Mouse (Mus musculus) forebrain, embryonic 11.5 days (tissue): Measurements from ENCODE around the gene Mocs2. TPM values are rescaled to one million over a fixed set of nuclear protein-coding genes. Genes with fewer than 3 reads are reported as not detected.

Source experiments
- ATAC-seq: fragments of 200-750 bp; cut with Nextera tagmentation; replicated peaks from 2 replicates; pipeline ENCODE4 v1.8.0; 2017; ENCODE audit warnings: moderate TSS enrichment; ENCODE audit not compliant: low FRiP score
- DNase-seq: peaks from one replicate; pipeline ENCODE4 v3.0.0-alpha.2; 2017; ENCODE audit warnings: low spot score
- H3K27ac ChIP-seq: fragments of 300-500 bp; sonication (generic); 2 replicates; pipeline ENCODE4 v1.5.1; 2014; ENCODE audit warnings: low read depth, low read length
- H3K27me3 ChIP-seq: fragments of 300-500 bp; sonication (generic); 2 replicates; pipeline ENCODE4 v1.6.1; 2014; ENCODE audit warnings: mild to moderate bottlenecking, low read length, mixed read lengths; ENCODE audit not compliant: control insufficient read depth, insufficient read depth
- H3K36me3 ChIP-seq: fragments of 300-500 bp; sonication (generic); 2 replicates; pipeline ENCODE4 v1.6.1; 2014; ENCODE audit warnings: mild to moderate bottlenecking, low read length, moderate library complexity, mixed read lengths; ENCODE audit not compliant: control insufficient read depth, insufficient read depth
- H3K4me1 ChIP-seq: fragments of 300-500 bp; sonication (generic); replicated peaks from 2 replicates; pipeline ENCODE4 v1.6.1; 2014; ENCODE audit warnings: low read length, mixed read lengths; ENCODE audit not compliant: control insufficient read depth, insufficient read depth
- H3K4me2 ChIP-seq: fragments of 300-500 bp; sonication (generic); 2 replicates; pipeline ENCODE4 v1.6.1; 2014; ENCODE audit warnings: low read depth, mild to moderate bottlenecking, low read length, moderate library complexity, mixed read lengths; ENCODE audit not compliant: severe bottlenecking
- H3K4me3 ChIP-seq: fragments of 300-500 bp; sonication (generic); 2 replicates; pipeline ENCODE4 v1.5.1; 2014; ENCODE audit warnings: low read depth, low read length
- H3K9ac ChIP-seq: fragments of 300-500 bp; sonication (generic); 2 replicates; pipeline ENCODE4 v1.6.1; 2014; ENCODE audit warnings: low read length
- H3K9me3 ChIP-seq: fragments of 300-500 bp; sonication (generic); 2 replicates; pipeline ENCODE4 v1.6.1; 2016; ENCODE audit warnings: low read length, mixed read lengths; ENCODE audit not compliant: control insufficient read depth
- WGBS: fragments of 180-500 bp; shearing (Covaris S2); extraction: QIAGEN DNeasy Blood & Tissue Kit; methylation state at CpG from one replicate; pipeline ENCODE4 v1.1.7; 2014; 5-methylcytosine and 5-hydroxymethylcytosine counted together
- polyA plus RNA-seq: library from polyadenylated mRNA; unstranded; fragments of >200 nt; fragmentation: Nextera tagmentation; extraction: Ambion mirVana; gene quantifications from 2 replicates; pipeline ENCODE4 v1.2.1, GENCODE M21; 2014

The Mocs2 gene
- polyA plus RNA-seq, 1 experiment from 2014 or later = 74.6 TPM

GRCm38 (mm10) chr13:114843318-114843717 lies 25.3 kb downstream of the Mocs2 start:
- WGBS = 89% methylated on average over 1 of the region's 1 CpGs
- H3K4me2 ChIP-seq = no peak overlapping the region
- DNase-seq = no peak
- no peak overlapping the region for H3K27ac ChIP-seq
- no peaks in the 10 kb centered on the region for H3K27me3 ChIP-seq
- H3K4me3 ChIP-seq = no peak overlapping the region
- no peaks in the 10 kb centered on the region for H3K9me3 ChIP-seq
- H3K36me3 ChIP-seq = no peaks in the 10 kb centered on the region
- H3K9ac ChIP-seq = no peak overlapping the region
- 0 out of 2 replicates have a peak, but pooled peaks cover 2% of the 10 kb centered on the region for H3K4me1 ChIP-seq
- no peak for ATAC-seq

- no peaks in the 10 kb centered on the region for H3K36me3 ChIP-seq
- H3K4me3 ChIP-seq = no peak overlapping the region
- H3K4me2 ChIP-seq = no peak overlapping the region
- H3K4me1 ChIP-seq = 0 out of 2 replicates have a peak, but pooled peaks cover 2% of the 10 kb centered on the region
- DNase-seq (no peak), ATAC-seq (no peak)
- WGBS = 89% methylated on average over 6 of the region's 6 CpGs
- H3K27me3 ChIP-seq = no peaks in the 10 kb centered on the region
- H3K9me3 ChIP-seq = no peaks in the 10 kb centered on the region
- no peak overlapping the region for H3K9ac ChIP-seq
- no peak overlapping the region for H3K27ac ChIP-seq
Observed at GRCm38 (mm10) chr13:114845804-114846203, 27.8 kb downstream of the Mocs2 start.

DNA sequence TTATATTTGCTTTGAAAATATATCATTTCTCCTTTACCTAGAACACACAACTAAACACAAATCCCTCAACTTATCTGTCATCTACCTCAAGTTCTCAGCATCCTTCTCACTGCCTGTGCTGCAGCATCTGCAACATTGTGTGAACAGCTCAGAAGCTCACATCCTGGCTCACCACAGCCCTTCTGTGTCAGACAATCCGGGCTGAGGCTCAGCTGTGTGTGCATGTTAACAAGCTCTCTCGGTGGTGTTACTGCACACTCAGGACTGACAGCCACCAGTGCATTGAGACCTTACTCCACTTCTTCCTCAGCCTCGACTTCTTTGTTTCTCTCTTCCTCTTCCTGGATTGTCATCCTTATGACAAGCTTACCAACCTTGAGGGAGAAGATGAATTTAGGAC lies 30.9 kb downstream of the Mocs2 start:
- 83% methylated on average over 3 of the region's 3 CpGs for WGBS
- ATAC-seq (no peak), DNase-seq (no peak)
- no peak overlapping the region for H3K4me3 ChIP-seq
- H3K4me1 ChIP-seq = no peaks in the 10 kb centered on the region
- H3K9me3 ChIP-seq = no peaks in the 10 kb centered on the region
- no peak overlapping the region for H3K9ac ChIP-seq
- no peak overlapping the region for H3K27ac ChIP-seq
- H3K27me3 ChIP-seq = no peaks in the 10 kb centered on the region
- no peaks in the 10 kb centered on the region for H3K36me3 ChIP-seq
- no peak overlapping the region for H3K4me2 ChIP-seq

DNA sequence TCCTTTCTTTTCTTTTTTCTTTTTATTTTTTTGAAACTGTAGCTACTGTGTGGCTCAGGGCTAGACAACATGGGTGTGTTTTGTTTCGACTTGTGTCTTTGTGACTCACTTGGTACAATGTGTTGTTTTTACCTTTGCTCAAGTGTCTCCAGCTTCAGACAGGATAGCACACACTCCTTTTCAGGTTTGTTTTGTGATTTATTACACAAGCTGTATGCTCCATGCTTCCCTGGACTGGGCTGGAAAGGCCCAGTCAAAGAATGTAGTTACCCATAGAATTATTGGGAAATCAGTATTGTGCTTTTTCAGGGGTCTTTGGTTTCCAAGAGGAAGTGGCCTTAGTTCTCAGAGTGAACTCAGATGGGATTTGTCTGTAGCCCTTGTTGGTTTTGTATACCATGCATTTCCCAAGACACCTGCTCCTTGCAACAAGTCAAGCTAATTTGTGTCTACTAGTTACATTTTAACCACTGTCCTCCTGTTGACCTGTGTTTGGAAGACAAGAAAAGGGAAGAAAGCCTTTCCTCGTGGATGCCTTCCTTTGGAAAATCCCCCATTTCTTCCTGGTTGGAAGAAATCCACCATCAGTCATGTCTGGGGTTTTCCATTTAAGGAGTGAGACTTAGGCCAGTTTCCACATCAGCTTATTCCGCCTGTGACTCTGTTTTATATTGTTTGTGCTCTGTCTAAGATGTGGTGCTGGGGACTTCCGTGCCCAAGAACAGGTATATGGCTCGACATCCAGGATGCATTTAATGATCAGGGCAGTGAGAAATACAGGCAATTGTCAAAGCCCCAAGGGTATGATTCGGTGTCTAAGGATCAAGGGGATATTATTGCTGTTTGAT lies 34.5 kb downstream of the Mocs2 start:
- WGBS = 84% methylated on average over 6 of the region's 6 CpGs
- ATAC-seq (no peak), DNase-seq (no peak)
- Histone ChIP-seq H3K4me1 (peaks cover 4% of the 10 kb centered on the region; the same call in 1 of the 2 replicates), H3K27ac (no peak overlapping the region), H3K9me3 (no peaks in the 10 kb centered on the region), H3K9ac (no peak overlapping the region), H3K27me3 (no peaks in the 10 kb centered on the region), H3K4me3 (no peak overlapping the region), H3K36me3 (no peaks in the 10 kb centered on the region), H3K4me2 (no peak overlapping the region)

GRCm38 (mm10) chr13:114853152-114853551 lies 35.1 kb downstream of the Mocs2 start:
- H3K27ac ChIP-seq = no peak overlapping the region
- H3K36me3 ChIP-seq = no peaks in the 10 kb centered on the region
- DNase-seq (no peak), ATAC-seq (no peak)
- 96% methylated on average over 2 of the region's 2 CpGs for WGBS
- H3K4me3 ChIP-seq = no peak overlapping the region
- H3K4me1 ChIP-seq = peaks cover 4% of the 10 kb centered on the region; the same call in 1 of the 2 replicates
- H3K27me3 ChIP-seq = no peaks in the 10 kb centered on the region
- no peaks in the 10 kb centered on the region for H3K9me3 ChIP-seq
- no peak overlapping the region for H3K4me2 ChIP-seq
- no peak overlapping the region for H3K9ac ChIP-seq

- H3K36me3 ChIP-seq = no peaks in the 10 kb centered on the region
- no peak overlapping the region for H3K4me2 ChIP-seq
- no peak overlapping the region for H3K4me3 ChIP-seq
- no peak overlapping the region for H3K9ac ChIP-seq
- H3K27me3 ChIP-seq = no peaks in the 10 kb centered on the region
- H3K4me1 ChIP-seq = peaks cover 4% of the 10 kb centered on the region; the same call in 1 of the 2 replicates
- H3K9me3 ChIP-seq = no peaks in the 10 kb centered on the region
- no peak overlapping the region for H3K27ac ChIP-seq
- no peak for ATAC-seq
- WGBS = 91% methylated on average over 6 of the region's 6 CpGs
- no peak for DNase-seq
Observed at GRCm38 (mm10) chr13:114854023-114854422, 36.0 kb downstream of the Mocs2 start.

DNA sequence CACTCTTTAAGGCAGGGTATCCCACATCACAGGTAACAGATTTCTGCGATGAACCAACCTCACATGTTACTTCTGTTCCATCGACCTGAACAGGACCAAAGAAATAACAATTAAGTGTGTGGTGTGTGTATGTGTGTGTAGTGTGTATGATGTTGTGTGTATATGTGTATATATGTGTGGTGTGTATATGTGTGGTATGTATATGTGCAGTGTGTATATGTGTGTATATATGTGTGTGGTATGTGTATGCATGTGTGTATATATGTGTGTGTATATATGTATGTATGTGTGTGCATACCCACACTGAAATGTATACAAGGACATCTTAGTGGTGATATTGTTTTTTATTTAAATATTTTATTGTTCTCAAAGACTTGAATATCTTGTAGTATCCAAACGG lies 36.4 kb downstream of the Mocs2 start:
- DNase-seq (no peak), ATAC-seq (no peak)
- Histone ChIP-seq H3K4me1 (peaks cover 4% of the 10 kb centered on the region; the same call in 1 of the 2 replicates), H3K4me2 (no peak overlapping the region), H3K27ac (no peak overlapping the region), H3K27me3 (no peaks in the 10 kb centered on the region), H3K9me3 (no peaks in the 10 kb centered on the region), H3K4me3 (no peak overlapping the region), H3K9ac (no peak overlapping the region), H3K36me3 (no peaks in the 10 kb centered on the region)
- 96% methylated on average over 3 of the region's 3 CpGs for WGBS

GRCm38 (mm10) chr13:114855573-114856268 lies 37.7 kb downstream of the Mocs2 start:
- Histone ChIP-seq H3K4me2 (peak overlapping the region; percentile 21; the same call in 1 of the 2 replicates), H3K27ac (no peak overlapping the region), H3K9me3 (no peaks in the 10 kb centered on the region), H3K9ac (peak overlapping the region; percentile 35; the same call in 1 of the 2 replicates), H3K4me3 (no peak overlapping the region), H3K27me3 (no peaks in the 10 kb centered on the region), H3K36me3 (no peaks in the 10 kb centered on the region), H3K4me1 (peaks cover 4% of the 10 kb centered on the region; the same call in 1 of the 2 replicates)
- WGBS = 29% methylated on average over 15 of the region's 15 CpGs
- peak; percentile 52 for DNase-seq
- ATAC-seq = peak; percentile 56
